Mouse (Mus musculus): Measurements from ENCODE around the gene Ccr5.

DNA sequence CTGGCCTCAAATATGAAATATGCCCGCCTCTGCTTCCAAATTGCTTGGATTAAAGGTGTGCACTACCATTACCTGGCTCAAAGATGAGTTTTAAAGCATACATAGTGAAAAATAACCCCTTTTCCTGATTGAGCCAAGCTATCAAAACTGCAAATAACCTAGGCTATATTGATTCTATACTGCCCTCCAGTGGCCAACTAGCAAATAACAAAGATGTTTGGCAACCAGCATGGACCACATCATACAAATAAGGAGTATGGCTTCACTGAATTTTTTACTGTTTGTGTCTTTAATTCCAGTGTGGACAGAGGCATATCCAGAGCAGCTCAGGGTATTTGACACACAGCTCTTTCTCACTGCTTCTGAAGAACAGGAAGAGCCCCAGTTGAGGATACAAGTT is 7.0 kb downstream of the Ccr5 start:
- TF ChIP-seq CTCF (IDR thresholded peaks at IDR 0.05; ENCODE audit: control insufficient read depth, insufficient read depth, low read length): 0 out of 2 replicates have a peak, but pooled peaks have one; percentile 17
- TF ChIP-seq POLR2A (IDR thresholded peaks at IDR 0.05; ENCODE audit: borderline replicate concordance, control insufficient read depth, low read depth, low read length): no peak
